Mouse (Mus musculus): ENCODE data around the gene Sod1. TPM values are rescaled to one million over a fixed set of nuclear protein-coding genes. Genes with fewer than 3 reads are reported as not detected.
"Not testable (repeated sequence)": the region's sequence is repeated elsewhere in the genome, so short reads cannot be mapped to it uniquely, and the experiment has no call there.

Gene Sod1
- polyA plus RNA-seq, 1 experiment from 2014 or later, result 1,157 TPM

GRCm38 (mm10) chr16:90234617-90235016 lies 14.1 kb downstream of the Sod1 start:
- Histone ChIP-seq H3K36me3 (ENCODE audit: control insufficient read depth, insufficient read depth, low read length) (peaks cover 36% of the 10 kb centered on the region), H3K27ac (replicated peaks in 1 of 2; ENCODE audit: control insufficient read depth in 1 of 2, insufficient read depth in 1 of 2, low read depth in 2 of 2, low read length in 2 of 2) (peak overlapping the region in 1 of 2 experiments; percentile 33; a peak in 2 of 4 replicates), H3K4me3 (ENCODE audit: control insufficient read depth in 1 of 2, insufficient read depth in 1 of 2, low read depth in 1 of 2, low read length in 2 of 2) (no peak overlapping the region), H3K4me1 (ENCODE audit: control insufficient read depth in 2 of 2, insufficient read depth in 2 of 2, low read length in 2 of 2) (peaks cover 5 to 12% of the 10 kb centered on the region in 2 experiments; a peak in 3 of 4 replicates), H3K9ac (ENCODE audit: low read length) (no peak overlapping the region), H3K27me3 (ENCODE audit: control insufficient read depth, insufficient read depth, low read length) (no peaks in the 10 kb centered on the region), H3K9me3 (ENCODE audit: control insufficient read depth, low read length) (no peaks in the 10 kb centered on the region), H3K4me2 (ENCODE audit: low read length) (peak overlapping the region; percentile 5)
- ATAC-seq (ENCODE audit: insufficient number of reproducible peaks, insufficient read depth, low FRiP score, low read depth), result no peak; the same call in 1 of the 2 replicates
- WGBS, result 17% methylated on average over 6 of the region's 6 CpGs

- Histone ChIP-seq H3K4me2 (ENCODE audit: low read length) (0 out of 2 replicates have a peak overlapping the region, but pooled peaks have one; percentile 5), H3K4me3 (ENCODE audit: control insufficient read depth in 1 of 2, insufficient read depth in 1 of 2, low read depth in 1 of 2, low read length in 2 of 2) (no peak overlapping the region), H3K4me1 (ENCODE audit: control insufficient read depth in 2 of 2, insufficient read depth in 2 of 2, low read length in 2 of 2) (peaks cover 5 to 12% of the 10 kb centered on the region in 2 experiments; a peak in 3 of 4 replicates), H3K9me3 (ENCODE audit: control insufficient read depth, low read length) (no peaks in the 10 kb centered on the region), H3K27me3 (ENCODE audit: control insufficient read depth, insufficient read depth, low read length) (no peaks in the 10 kb centered on the region), H3K9ac (ENCODE audit: low read length) (no peak overlapping the region), H3K36me3 (ENCODE audit: control insufficient read depth, insufficient read depth, low read length) (peaks cover 36% of the 10 kb centered on the region), H3K27ac (replicated peaks in 1 of 2; ENCODE audit: control insufficient read depth in 1 of 2, insufficient read depth in 1 of 2, low read depth in 2 of 2, low read length in 2 of 2) (peak overlapping the region in 1 of 2 experiments; percentile 33; a peak in 2 of 4 replicates)
- peak; percentile 52; the same call in 1 of the 2 replicates for ATAC-seq (ENCODE audit: insufficient number of reproducible peaks, insufficient read depth, low FRiP score, low read depth)
- 54% methylated on average over 3 of the region's 3 CpGs for WGBS
Measured at GRCm38 (mm10) chr16:90235188-90235587, 14.6 kb downstream of the Sod1 start.

GRCm38 (mm10) chr16:90239128-90239746 lies 18.7 kb downstream of the Sod1 start:
- Histone ChIP-seq H3K4me1 (ENCODE audit: control insufficient read depth in 2 of 2, insufficient read depth in 2 of 2, low read length in 2 of 2) (peaks cover 5 to 19% of the 10 kb centered on the region in 2 experiments; a peak in 3 of 4 replicates), H3K27me3 (ENCODE audit: control insufficient read depth, insufficient read depth, low read length) (no peaks in the 10 kb centered on the region), H3K4me2 (ENCODE audit: low read length) (no peak overlapping the region), H3K9me3 (ENCODE audit: control insufficient read depth, low read length) (no peaks in the 10 kb centered on the region), H3K9ac (ENCODE audit: low read length) (no peak overlapping the region), H3K4me3 (ENCODE audit: control insufficient read depth in 1 of 2, insufficient read depth in 1 of 2, low read depth in 1 of 2, low read length in 2 of 2) (no peak overlapping the region), H3K27ac (replicated peaks in 1 of 2; ENCODE audit: control insufficient read depth in 1 of 2, insufficient read depth in 1 of 2, low read depth in 2 of 2, low read length in 2 of 2) (no peak overlapping the region), H3K36me3 (ENCODE audit: control insufficient read depth, insufficient read depth, low read length) (peaks cover 68% of the 10 kb centered on the region)
- no peak for ATAC-seq (ENCODE audit: insufficient number of reproducible peaks, insufficient read depth, low FRiP score, low read depth)
- WGBS, result 83% methylated on average over 6 of the region's 6 CpGs

- H3K4me1 ChIP-seq (ENCODE audit: control insufficient read depth in 2 of 2, insufficient read depth in 2 of 2, low read length in 2 of 2), result 0 out of 4 replicates have a peak, but pooled peaks cover 0 to 6% of the 10 kb centered on the region in 2 experiments
- H3K4me3 ChIP-seq (ENCODE audit: control insufficient read depth in 1 of 2, insufficient read depth in 1 of 2, low read depth in 1 of 2, low read length in 2 of 2), result no peak overlapping the region
- WGBS, result 90% methylated on average over 4 of the region's 4 CpGs
- peaks cover 89% of the 10 kb centered on the region for H3K36me3 ChIP-seq (ENCODE audit: control insufficient read depth, insufficient read depth, low read length)
- H3K9ac ChIP-seq (ENCODE audit: low read length), result no peak overlapping the region
- no peak overlapping the region for H3K4me2 ChIP-seq (ENCODE audit: low read length)
- H3K9me3 ChIP-seq (ENCODE audit: control insufficient read depth, low read length), result no peaks in the 10 kb centered on the region
- H3K27me3 ChIP-seq (ENCODE audit: control insufficient read depth, insufficient read depth, low read length), result no peaks in the 10 kb centered on the region
- no peak overlapping the region for H3K27ac ChIP-seq (replicated peaks in 1 of 2; ENCODE audit: control insufficient read depth in 1 of 2, insufficient read depth in 1 of 2, low read depth in 2 of 2, low read length in 2 of 2)
- no peak for ATAC-seq (ENCODE audit: insufficient number of reproducible peaks, insufficient read depth, low FRiP score, low read depth)
Measured at GRCm38 (mm10) chr16:90241875-90242274, 21.3 kb downstream of the Sod1 start.

GRCm38 (mm10) chr16:90242426-90243304 lies 22.1 kb downstream of the Sod1 start:
- 75% methylated on average over 17 of the region's 17 CpGs for WGBS
- Histone ChIP-seq H3K4me1 (ENCODE audit: control insufficient read depth in 2 of 2, insufficient read depth in 2 of 2, low read length in 2 of 2) (0 out of 4 replicates have a peak, but pooled peaks cover 0 to 6% of the 10 kb centered on the region in 2 experiments), H3K36me3 (ENCODE audit: control insufficient read depth, insufficient read depth, low read length) (peaks cover 97% of the 10 kb centered on the region)

GRCm38 (mm10) chr16:90250099-90250498 lies 29.5 kb downstream of the Sod1 start:
- Histone ChIP-seq H3K27ac (replicated peaks in 1 of 2; ENCODE audit: control insufficient read depth in 1 of 2, insufficient read depth in 1 of 2, low read depth in 2 of 2, low read length in 2 of 2) (no peak overlapping the region), H3K9ac (ENCODE audit: low read length) (no peak overlapping the region), H3K27me3 (ENCODE audit: control insufficient read depth, insufficient read depth, low read length) (no peaks in the 10 kb centered on the region), H3K36me3 (ENCODE audit: control insufficient read depth, insufficient read depth, low read length) (peaks cover 98% of the 10 kb centered on the region), H3K9me3 (ENCODE audit: control insufficient read depth, low read length) (no peaks in the 10 kb centered on the region), H3K4me1 (ENCODE audit: control insufficient read depth in 2 of 2, insufficient read depth in 2 of 2, low read length in 2 of 2) (no peaks in the 10 kb centered on the region), H3K4me2 (ENCODE audit: low read length) (no peak overlapping the region), H3K4me3 (ENCODE audit: control insufficient read depth in 1 of 2, insufficient read depth in 1 of 2, low read depth in 1 of 2, low read length in 2 of 2) (no peak overlapping the region)
- 91% methylated on average over 7 of the region's 7 CpGs for WGBS
- no peak for ATAC-seq (ENCODE audit: insufficient number of reproducible peaks, insufficient read depth, low FRiP score, low read depth)

More at GRCm38 (mm10) chr16:90242426-90243304, 22.1 kb downstream of the Sod1 start:
- H3K27me3 ChIP-seq (ENCODE audit: control insufficient read depth, insufficient read depth, low read length), result no peaks in the 10 kb centered on the region
- no peaks in the 10 kb centered on the region for H3K9me3 ChIP-seq (ENCODE audit: control insufficient read depth, low read length)
- H3K4me3 ChIP-seq (ENCODE audit: control insufficient read depth in 1 of 2, insufficient read depth in 1 of 2, low read depth in 1 of 2, low read length in 2 of 2), result no peak overlapping the region
- no peak overlapping the region for H3K27ac ChIP-seq (replicated peaks in 1 of 2; ENCODE audit: control insufficient read depth in 1 of 2, insufficient read depth in 1 of 2, low read depth in 2 of 2, low read length in 2 of 2)
- no peak for ATAC-seq (ENCODE audit: insufficient number of reproducible peaks, insufficient read depth, low FRiP score, low read depth)
- H3K4me2 ChIP-seq (ENCODE audit: low read length), result no peak overlapping the region
- no peak overlapping the region for H3K9ac ChIP-seq (ENCODE audit: low read length)

GRCm38 (mm10) chr16:90251256-90251655 lies 30.7 kb downstream of the Sod1 start:
- not testable (repeated sequence) for H3K4me1 ChIP-seq (ENCODE audit: control insufficient read depth in 2 of 2, insufficient read depth in 2 of 2, low read length in 2 of 2); H3K4me2 ChIP-seq (ENCODE audit: low read length); H3K4me3 ChIP-seq (ENCODE audit: control insufficient read depth in 1 of 2, insufficient read depth in 1 of 2, low read depth in 1 of 2, low read length in 2 of 2); H3K9me3 ChIP-seq (ENCODE audit: control insufficient read depth, low read length); H3K9ac ChIP-seq (ENCODE audit: low read length); ATAC-seq (ENCODE audit: insufficient number of reproducible peaks, insufficient read depth, low FRiP score, low read depth); H3K27me3 ChIP-seq (ENCODE audit: control insufficient read depth, insufficient read depth, low read length); H3K27ac ChIP-seq (replicated peaks in 1 of 2; ENCODE audit: control insufficient read depth in 1 of 2, insufficient read depth in 1 of 2, low read depth in 2 of 2, low read length in 2 of 2)
- peaks cover 96% of the 10 kb centered on the region for H3K36me3 ChIP-seq (ENCODE audit: control insufficient read depth, insufficient read depth, low read length)
- WGBS, result 85% methylated on average over 3 of the region's 3 CpGs
